Mouse (Mus musculus) embryonic facial prominence, embryonic 13.5 days (tissue): ENCODE data around the gene Lpp. TPM values are rescaled to one million over a fixed set of nuclear protein-coding genes. Genes with fewer than 3 reads are reported as not detected.
A peak's percentile ranks its signal among the peaks of the same experiment; 100 is the strongest.

Experiments used
- ATAC-seq: fragments of 200-750 bp; cut with Nextera tagmentation; 2 replicates; pipeline ENCODE4 v1.8.0; 2017; ENCODE audit warnings: low read depth; ENCODE audit not compliant: insufficient number of reproducible peaks, insufficient read depth, low FRiP score, low TSS enrichment
- H3K27ac ChIP-seq: fragments of 300-500 bp; sonication (generic); 2 replicates; pipeline ENCODE4 v1.5.1; 2015; ENCODE audit warnings: moderate library complexity, mild to moderate bottlenecking, inconsistent platforms
- H3K27me3 ChIP-seq: fragments of 300-500 bp; sonication (generic); 2 replicates; pipeline ENCODE4 v1.6.1; 2015; ENCODE audit warnings: mild to moderate bottlenecking, inconsistent platforms
- H3K36me3 ChIP-seq: fragments of 300-500 bp; sonication (generic); 2 replicates; pipeline ENCODE4 v1.6.1; 2015; ENCODE audit warnings: mild to moderate bottlenecking, inconsistent platforms
- H3K4me1 ChIP-seq: fragments of 300-500 bp; sonication (generic); 2 replicates; pipeline ENCODE4 v1.6.1; 2015; ENCODE audit warnings: inconsistent platforms
- H3K4me2 ChIP-seq: fragments of 300-500 bp; sonication (generic); 2 replicates; pipeline ENCODE4 v1.6.1; 2015; ENCODE audit warnings: moderate library complexity, mild to moderate bottlenecking, inconsistent platforms
- H3K4me3 ChIP-seq: fragments of 300-500 bp; sonication (generic); 2 replicates; pipeline ENCODE4 v1.5.1; 2015; ENCODE audit warnings: mild to moderate bottlenecking, inconsistent platforms
- H3K9ac ChIP-seq: fragments of 300-500 bp; sonication (generic); 2 replicates; pipeline ENCODE4 v1.6.1; 2015; ENCODE audit warnings: mild to moderate bottlenecking, inconsistent platforms
- H3K9me3 ChIP-seq: fragments of 300-500 bp; sonication (generic); 2 replicates; pipeline ENCODE4 v1.6.1; 2016; ENCODE audit warnings: inconsistent platforms
- whole genome bisulfite sequencing: fragments of 180-500 bp; shearing (Covaris S2); methylation state at CpG from one replicate; pipeline ENCODE4 v1.1.7; 2015; ENCODE audit warnings: mixed read lengths; 5-methylcytosine and 5-hydroxymethylcytosine counted together
- polyA plus RNA-seq: library from polyadenylated mRNA; unstranded; fragments of >200 nt; fragmentation: Nextera tagmentation; extraction: Ambion mirVana; gene quantifications from 2 replicates; pipeline ENCODE4 v1.2.1, GENCODE M21; 2015

Gene Lpp
- polyA plus RNA-seq, 1 experiment from 2014 or later, result 49.3 TPM

DNA sequence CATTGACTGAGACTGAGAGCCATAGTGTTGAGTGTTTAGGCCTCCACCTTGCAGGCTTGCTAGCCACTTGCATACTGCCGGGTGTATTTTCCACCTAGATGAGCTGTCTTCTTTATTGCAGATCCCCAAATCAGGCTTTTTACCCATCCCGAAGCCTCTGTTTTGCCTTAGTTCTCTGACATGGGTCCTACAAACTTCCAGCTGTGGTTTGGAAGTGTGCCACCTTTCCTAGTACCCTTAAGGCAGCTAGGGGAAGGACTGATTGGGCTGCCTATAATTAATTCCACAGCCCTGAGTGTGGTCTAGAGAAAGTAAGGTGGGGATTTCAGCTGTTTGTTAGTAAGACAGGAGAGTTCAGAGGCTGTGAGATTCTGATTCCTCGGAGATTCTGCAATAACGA, 399.5 kb downstream of the Lpp start:
- Histone ChIP-seq H3K27me3 (no peaks in the 10 kb centered on the region), H3K9ac (no peak overlapping the region), H3K36me3 (no peaks in the 10 kb centered on the region), H3K27ac (peak overlapping the region; percentile 57; the same call in 1 of the 2 replicates), H3K9me3 (no peaks in the 10 kb centered on the region), H3K4me3 (no peak overlapping the region), H3K4me2 (no peak overlapping the region), H3K4me1 (peaks cover 15% of the 10 kb centered on the region)
- 42% methylated on average over 4 of the region's 4 CpGs for WGBS
- ATAC-seq, result no peak

- H3K27ac ChIP-seq, result no peak overlapping the region
- H3K9ac ChIP-seq, result no peak overlapping the region
- peaks cover 15% of the 10 kb centered on the region for H3K4me1 ChIP-seq
- WGBS, result 70% methylated on average over 2 of the region's 2 CpGs
- ATAC-seq, result no peak
- H3K4me2 ChIP-seq, result no peak overlapping the region
- H3K27me3 ChIP-seq, result no peaks in the 10 kb centered on the region
- H3K4me3 ChIP-seq, result no peak overlapping the region
- H3K36me3 ChIP-seq, result no peaks in the 10 kb centered on the region
- no peaks in the 10 kb centered on the region for H3K9me3 ChIP-seq
Measured at GRCm38 (mm10) chr16:24794665-24795064, 401.4 kb downstream of the Lpp start.

DNA sequence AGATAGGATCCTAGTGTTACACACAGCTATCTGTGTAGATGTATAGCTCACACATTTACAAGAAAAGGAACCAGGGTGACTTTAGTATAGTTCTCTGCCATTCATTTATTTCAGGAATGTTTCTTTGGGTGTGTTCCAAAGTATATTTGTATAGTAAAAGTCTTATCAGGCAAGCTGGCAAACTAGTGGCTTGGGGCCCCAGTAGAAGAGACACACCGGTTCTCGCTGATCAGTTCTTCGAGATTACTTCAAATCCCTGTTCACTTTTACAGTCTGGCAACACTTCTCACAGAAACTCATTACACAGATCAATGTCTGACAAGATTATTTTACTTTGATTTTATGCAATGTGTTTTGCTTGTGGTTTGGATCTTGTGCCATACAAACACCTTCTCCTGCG, 408.0 kb downstream of the Lpp start:
- Histone ChIP-seq H3K4me1 (no peaks in the 10 kb centered on the region), H3K9me3 (no peaks in the 10 kb centered on the region), H3K4me3 (no peak overlapping the region), H3K4me2 (no peak overlapping the region), H3K27me3 (no peaks in the 10 kb centered on the region), H3K27ac (no peak overlapping the region), H3K9ac (no peak overlapping the region), H3K36me3 (no peaks in the 10 kb centered on the region)
- no peak for ATAC-seq
- 81% methylated on average over 4 of the region's 4 CpGs for WGBS

DNA sequence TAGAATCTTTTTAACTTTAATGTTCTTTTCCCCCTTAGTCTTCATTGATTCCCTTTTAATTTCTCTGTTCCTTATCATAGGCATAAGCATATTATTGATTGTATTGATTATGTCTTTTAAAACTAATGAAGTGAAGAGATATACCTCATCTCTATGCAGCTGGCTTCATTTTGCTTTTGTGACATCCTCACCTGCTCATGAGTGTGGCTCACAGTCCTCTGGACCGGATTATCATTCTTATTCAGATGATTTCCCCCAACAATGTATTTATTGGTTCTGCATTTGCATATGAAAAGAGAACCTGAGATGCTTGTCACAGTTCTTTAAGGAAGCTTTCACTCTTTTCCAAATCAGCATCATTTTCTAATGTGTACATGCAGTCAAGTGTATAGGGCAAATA, 408.5 kb downstream of the Lpp start:
- Histone ChIP-seq H3K27ac (no peak overlapping the region), H3K9ac (no peak overlapping the region), H3K4me3 (no peak overlapping the region), H3K36me3 (no peaks in the 10 kb centered on the region), H3K4me2 (no peak overlapping the region), H3K4me1 (no peaks in the 10 kb centered on the region), H3K9me3 (no peaks in the 10 kb centered on the region), H3K27me3 (no peaks in the 10 kb centered on the region)
- WGBS, result 83% methylated on average over 1 of the region's 1 CpGs
- no peak for ATAC-seq

DNA sequence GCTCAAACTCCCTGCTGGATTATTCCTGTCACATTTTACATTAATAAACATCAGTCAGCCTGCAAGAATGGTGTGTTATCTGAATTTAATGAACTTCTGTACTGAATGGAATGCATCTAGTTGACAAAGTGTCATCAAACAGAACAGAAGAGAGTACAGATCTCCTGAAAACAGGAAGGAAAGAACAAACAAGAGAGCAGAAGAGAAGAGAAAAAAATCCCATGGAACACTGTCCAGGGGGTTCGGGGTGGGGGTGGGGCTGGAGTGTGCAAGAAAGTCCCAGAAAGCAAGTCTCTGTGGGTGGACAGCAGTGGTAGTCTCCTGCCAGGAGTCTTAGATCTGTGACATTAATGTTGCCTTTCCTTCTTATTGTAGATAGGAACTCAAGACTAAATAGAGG, 412.8 kb downstream of the Lpp start:
- no peaks in the 10 kb centered on the region for H3K4me1 ChIP-seq
- ATAC-seq, result no peak
- H3K4me2 ChIP-seq, result no peak overlapping the region
- no peaks in the 10 kb centered on the region for H3K27me3 ChIP-seq
- 92% methylated on average over 1 of the region's 1 CpGs for WGBS
- no peak overlapping the region for H3K9ac ChIP-seq
- no peak overlapping the region for H3K27ac ChIP-seq
- H3K4me3 ChIP-seq, result no peak overlapping the region
- H3K9me3 ChIP-seq, result no peaks in the 10 kb centered on the region
- H3K36me3 ChIP-seq, result no peaks in the 10 kb centered on the region

- ATAC-seq, result no peak
- no peaks in the 10 kb centered on the region for H3K27me3 ChIP-seq
- no peak overlapping the region for H3K9ac ChIP-seq
- 75% methylated on average over 4 of the region's 4 CpGs for WGBS
- no peak overlapping the region for H3K4me3 ChIP-seq
- no peaks in the 10 kb centered on the region for H3K9me3 ChIP-seq
- no peak overlapping the region for H3K4me2 ChIP-seq
- H3K4me1 ChIP-seq, result no peaks in the 10 kb centered on the region
- no peak overlapping the region for H3K27ac ChIP-seq
- no peaks in the 10 kb centered on the region for H3K36me3 ChIP-seq
Measured at GRCm38 (mm10) chr16:24807565-24807964, 414.3 kb downstream of the Lpp start.

DNA sequence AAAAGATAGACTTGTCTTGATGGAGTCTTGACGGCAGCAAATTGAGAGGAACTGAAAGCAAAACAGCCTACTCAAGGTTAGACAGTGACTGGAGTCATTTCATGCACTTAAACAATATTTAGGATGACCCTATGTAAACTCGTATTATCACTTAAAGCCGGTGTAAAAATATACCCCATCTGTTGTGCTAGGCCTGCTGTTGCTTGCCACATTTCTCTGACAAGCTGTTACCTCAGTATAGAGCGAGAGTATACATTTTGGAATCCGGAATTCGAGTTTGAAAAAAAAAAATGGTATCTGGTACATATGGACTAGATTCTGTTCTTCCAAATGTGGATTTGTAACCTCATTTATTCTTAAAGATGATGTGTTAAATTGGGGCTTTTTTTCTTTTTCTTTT, 416.5 kb downstream of the Lpp start:
- no peak overlapping the region for H3K4me3 ChIP-seq
- no peaks in the 10 kb centered on the region for H3K9me3 ChIP-seq
- no peaks in the 10 kb centered on the region for H3K36me3 ChIP-seq
- no peak overlapping the region for H3K27ac ChIP-seq
- no peak overlapping the region for H3K9ac ChIP-seq
- ATAC-seq, result no peak
- no peak overlapping the region for H3K4me2 ChIP-seq
- no peaks in the 10 kb centered on the region for H3K27me3 ChIP-seq
- H3K4me1 ChIP-seq, result no peaks in the 10 kb centered on the region
- WGBS, result 82% methylated on average over 6 of the region's 6 CpGs

GRCm38 (mm10) chr16:24816621-24817020, 423.3 kb downstream of the Lpp start:
- no peak for ATAC-seq
- WGBS, result 88% methylated on average over 3 of the region's 3 CpGs

DNA sequence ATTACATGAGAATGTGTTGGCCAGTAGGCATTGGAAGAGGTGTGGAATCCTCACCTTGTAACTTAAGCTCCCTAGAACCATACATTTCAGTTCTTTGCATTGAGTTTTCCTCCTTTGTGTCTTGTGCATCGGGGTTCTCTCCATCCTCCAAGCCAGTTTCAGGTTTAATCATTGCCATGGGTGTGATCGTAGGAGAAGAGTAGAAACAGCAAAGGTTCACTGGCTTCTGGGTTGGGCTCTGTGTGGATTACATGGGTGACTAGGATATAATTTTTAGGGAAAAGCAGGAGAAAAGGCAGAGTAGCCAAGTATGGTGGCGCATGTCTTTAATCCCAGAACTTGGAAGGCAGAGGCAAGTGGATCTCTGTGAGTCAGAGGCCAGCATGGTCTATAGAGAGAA, 424.1 kb downstream of the Lpp start:
- no peaks in the 10 kb centered on the region for H3K9me3 ChIP-seq
- no peaks in the 10 kb centered on the region for H3K36me3 ChIP-seq
- H3K4me3 ChIP-seq, result no peak overlapping the region
- no peak for ATAC-seq
- no peaks in the 10 kb centered on the region for H3K27me3 ChIP-seq
- H3K9ac ChIP-seq, result no peak overlapping the region
- no peak overlapping the region for H3K27ac ChIP-seq
- H3K4me2 ChIP-seq, result no peak overlapping the region
- H3K4me1 ChIP-seq, result no peaks in the 10 kb centered on the region
- WGBS, result 94% methylated on average over 3 of the region's 3 CpGs

More at GRCm38 (mm10) chr16:24816621-24817020, 423.3 kb downstream of the Lpp start:
- H3K27ac ChIP-seq, result no peak overlapping the region
- no peak overlapping the region for H3K4me2 ChIP-seq
- no peak overlapping the region for H3K4me3 ChIP-seq
- no peaks in the 10 kb centered on the region for H3K4me1 ChIP-seq
- no peak overlapping the region for H3K9ac ChIP-seq
- H3K36me3 ChIP-seq, result no peaks in the 10 kb centered on the region
- no peaks in the 10 kb centered on the region for H3K27me3 ChIP-seq
- H3K9me3 ChIP-seq, result no peaks in the 10 kb centered on the region

- H3K9ac ChIP-seq, result no peak overlapping the region
- no peaks in the 10 kb centered on the region for H3K4me1 ChIP-seq
- H3K4me3 ChIP-seq, result no peak overlapping the region
- no peak overlapping the region for H3K27ac ChIP-seq
- H3K4me2 ChIP-seq, result no peak overlapping the region
- no peaks in the 10 kb centered on the region for H3K9me3 ChIP-seq
- WGBS, result 67% methylated on average over 4 of the region's 4 CpGs
- no peak for ATAC-seq
- H3K36me3 ChIP-seq, result no peaks in the 10 kb centered on the region
- no peaks in the 10 kb centered on the region for H3K27me3 ChIP-seq
Measured at GRCm38 (mm10) chr16:24819127-24819526, 425.8 kb downstream of the Lpp start.

GRCm38 (mm10) chr16:24822182-24822875, 429.0 kb downstream of the Lpp start:
- no peak for ATAC-seq
- no peak overlapping the region for H3K9ac ChIP-seq
- no peaks in the 10 kb centered on the region for H3K36me3 ChIP-seq
- H3K9me3 ChIP-seq, result no peaks in the 10 kb centered on the region
- WGBS, result 83% methylated on average over 5 of the region's 5 CpGs
- H3K27ac ChIP-seq, result no peak overlapping the region
- H3K4me3 ChIP-seq, result no peak overlapping the region
- no peaks in the 10 kb centered on the region for H3K27me3 ChIP-seq
- H3K4me1 ChIP-seq, result no peaks in the 10 kb centered on the region
- H3K4me2 ChIP-seq, result no peak overlapping the region

GRCm38 (mm10) chr16:24822918-24823317, 429.6 kb downstream of the Lpp start:
- WGBS, result 84% methylated on average over 1 of the region's 1 CpGs
- no peak overlapping the region for H3K27ac ChIP-seq

More at GRCm38 (mm10) chr16:24822918-24823317, 429.6 kb downstream of the Lpp start:
- H3K4me1 ChIP-seq, result no peaks in the 10 kb centered on the region
- H3K27me3 ChIP-seq, result no peaks in the 10 kb centered on the region
- no peaks in the 10 kb centered on the region for H3K36me3 ChIP-seq
- ATAC-seq, result no peak
- H3K4me2 ChIP-seq, result no peak overlapping the region
- H3K9me3 ChIP-seq, result no peaks in the 10 kb centered on the region
- no peak overlapping the region for H3K4me3 ChIP-seq
- no peak overlapping the region for H3K9ac ChIP-seq
